15 mouse cellular contexts compared by ENCODE assay signal in genomic region chr19:60129635-60130034, GRCm38 (mm10).
"Had no signal": no experiment of that assay in that cellular context is flagged by ENCODE, and none has a peak within 500 bp of the region (broad histone marks: within the 10 kb centered on the region; RNA-seq: fewer than 3 reads in every experiment).

No protein-coding gene starts in this region.

- H3K27ac ChIP-seq: limb, embryonic 13.5 days; midbrain, embryonic 12.5 days; neural tube, embryonic 13.5 days had no signal

- H3K4me2 ChIP-seq: limb, embryonic 13.5 days; midbrain, embryonic 12.5 days; neural tube, embryonic 13.5 days had no signal

- H3K27me3 ChIP-seq: limb, embryonic 13.5 days; midbrain, embryonic 12.5 days; neural tube, embryonic 13.5 days had no signal

- H3K4me1 ChIP-seq: limb, embryonic 13.5 days; megakaryocyte, embryonic 14.5 days; midbrain, embryonic 12.5 days; neural tube, embryonic 13.5 days had no signal

- H3K9ac ChIP-seq: limb, embryonic 13.5 days; midbrain, embryonic 12.5 days; neural tube, embryonic 13.5 days had no signal

- H3K4me3 ChIP-seq: limb, embryonic 13.5 days; megakaryocyte, embryonic 14.5 days; midbrain, embryonic 12.5 days; neural tube, embryonic 13.5 days had no signal

- ATAC-seq: intestine, postnatal 0 days; midbrain, embryonic 16.5 days had no signal

- H3K9me3 ChIP-seq: limb, embryonic 13.5 days; megakaryocyte, embryonic 14.5 days; midbrain, embryonic 12.5 days; neural tube, embryonic 13.5 days had no signal

- H3K36me3 ChIP-seq: limb, embryonic 13.5 days; midbrain, embryonic 12.5 days; neural tube, embryonic 13.5 days had no signal

- DNase-seq: kidney, adult 8-10 months; kidney, postnatal 25 days; left cerebral cortex, postnatal 4 days; lung, adult 18-20 months; lung, postnatal 36 days; right cerebral cortex, adult 18-20 months; spleen, adult 18-20 months; thymus, adult 18-20 months; thymus, postnatal 14 days had no signal
